Mouse (Mus musculus): Measurements from ENCODE around the gene Castor1.

DNA sequence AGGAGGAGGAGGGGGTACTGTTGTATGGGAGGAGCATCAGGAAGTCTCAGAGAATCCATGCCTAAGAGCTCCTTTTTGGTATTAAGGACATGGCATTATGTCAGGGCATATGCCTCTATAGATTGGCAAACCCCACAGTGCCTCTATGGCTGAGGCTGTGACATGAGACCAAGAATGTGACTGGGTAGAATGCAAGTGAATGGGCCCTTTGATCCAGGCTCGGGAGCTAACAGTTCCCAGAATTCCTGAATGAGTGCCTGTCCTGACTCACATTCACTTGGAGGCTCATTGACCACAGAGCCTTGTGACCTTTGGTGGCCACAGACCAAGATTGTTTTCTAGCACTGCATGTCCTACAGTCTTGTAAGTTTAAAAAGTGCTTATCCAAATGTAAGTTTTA lies 36.0 kb upstream of the Castor1 start:
- no peak for TF ChIP-seq GATA1 (IDR thresholded peaks at IDR 0.05; ENCODE audit: borderline replicate concordance, low read length)
- no peak for TF ChIP-seq FLI1 (IDR thresholded peaks at IDR 0.05; ENCODE audit: low read length)

Data from megakaryocyte, embryonic 14.5 days (primary cell).